31 mouse cellular contexts compared by ENCODE assay signal in the genomic region with DNA sequence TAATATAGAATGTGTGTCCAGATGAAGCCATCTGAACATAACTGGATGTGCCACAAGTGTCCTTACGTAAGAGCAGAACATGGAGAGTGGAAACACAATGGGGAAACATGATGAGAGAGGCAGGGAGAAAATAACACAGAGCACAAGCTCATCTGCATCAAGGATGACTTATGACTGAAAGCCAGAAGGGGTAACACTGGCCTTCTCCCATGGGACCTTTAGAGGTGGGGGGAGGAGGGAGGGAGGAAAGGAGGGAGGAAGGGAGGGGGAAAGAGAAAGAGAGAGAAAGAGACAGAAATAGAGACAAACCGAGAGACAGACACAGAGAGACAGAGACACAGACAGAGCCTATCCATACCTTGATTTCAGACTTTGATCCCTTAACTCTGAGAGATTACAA. TPM values are rescaled to one million over a fixed set of nuclear protein-coding genes. Genes with fewer than 3 reads are reported as not detected.
"Had no signal": no experiment of that assay in that cellular context is flagged by ENCODE, and none has a peak within 500 bp of the region (broad histone marks: within the 10 kb centered on the region; RNA-seq: fewer than 3 reads in every experiment).

No protein-coding gene starts in this region.

- H3K9ac ChIP-seq: limb, embryonic 12.5 days; limb, embryonic 13.5 days; limb, embryonic 15.5 days; liver, embryonic 12.5 days; liver, embryonic 13.5 days; liver, embryonic 14.5 days; liver, embryonic 15.5 days; liver, postnatal 0 days; lung, embryonic 14.5 days; lung, embryonic 15.5 days; midbrain, embryonic 12.5 days; midbrain, embryonic 13.5 days; midbrain, embryonic 15.5 days; neural tube, embryonic 12.5 days had no signal

- H3K9me3 ChIP-seq: limb, embryonic 10.5 days; limb, embryonic 13.5 days; limb, embryonic 15.5 days; liver, embryonic 12.5 days; liver, embryonic 15.5 days; lung, embryonic 15.5 days; midbrain, embryonic 12.5 days; midbrain, embryonic 15.5 days had no signal

- DNase-seq: left cerebral cortex, postnatal 4 days; liver; liver, embryonic 13.5 days; liver, postnatal 0 days; lung, adult 18-20 months; lung, adult 2 months; lung, embryonic 14.5 days; lung, postnatal 10 days; lung, postnatal 14 days; lung, postnatal 36 days; lung, postnatal 4 days; midbrain, embryonic 14.5 days had no signal

- H3K4me1 ChIP-seq: liver, embryonic 13.5 days; liver, embryonic 15.5 days; lung, embryonic 15.5 days had no signal

- H3K4me2 ChIP-seq: limb, embryonic 12.5 days; limb, embryonic 13.5 days; limb, embryonic 15.5 days; liver, embryonic 11.5 days; liver, embryonic 12.5 days; liver, embryonic 13.5 days; liver, embryonic 15.5 days; lung, embryonic 14.5 days; lung, embryonic 15.5 days; midbrain, embryonic 11.5 days; midbrain, embryonic 12.5 days; midbrain, embryonic 13.5 days; midbrain, embryonic 15.5 days; neural tube, embryonic 12.5 days had no signal

- H3K27me3 ChIP-seq: neural tube, embryonic 12.5 days had no signal

- H3K36me3 ChIP-seq: limb, embryonic 10.5 days; limb, embryonic 12.5 days; limb, embryonic 13.5 days; limb, embryonic 15.5 days; liver, embryonic 12.5 days; liver, embryonic 13.5 days; liver, embryonic 15.5 days; lung, embryonic 15.5 days; midbrain, embryonic 10.5 days; midbrain, embryonic 12.5 days; midbrain, embryonic 13.5 days; midbrain, embryonic 15.5 days; neural tube, embryonic 12.5 days had no signal

- H3K27ac ChIP-seq: limb, embryonic 10.5 days; limb, embryonic 12.5 days; limb, embryonic 13.5 days; limb, embryonic 15.5 days; liver, embryonic 12.5 days; liver, embryonic 13.5 days; liver, embryonic 14.5 days; liver, embryonic 15.5 days; lung, embryonic 15.5 days; macrophage; midbrain, embryonic 10.5 days; midbrain, embryonic 12.5 days; midbrain, embryonic 13.5 days; midbrain, embryonic 15.5 days; neural tube, embryonic 12.5 days had no signal

- H3K4me3 ChIP-seq: limb, embryonic 10.5 days; limb, embryonic 12.5 days; limb, embryonic 13.5 days; limb, embryonic 15.5 days; liver, embryonic 12.5 days; liver, embryonic 13.5 days; liver, embryonic 15.5 days; lung, embryonic 15.5 days; megakaryocyte, embryonic 14.5 days; midbrain, embryonic 10.5 days; midbrain, embryonic 12.5 days; midbrain, embryonic 13.5 days; midbrain, embryonic 15.5 days; myocyte; neural tube, embryonic 12.5 days had no signal

RNA-seq across cellular contexts. Expression of a gene that starts 4.0 kb away (rescaled TPM):
- total RNA-seq: megakaryocyte-erythroid progenitor cell, adult 5-6 weeks had no signal
- polyA plus RNA-seq: limb, embryonic 10.5 days; myocyte had no signal
